Mouse (Mus musculus): ENCODE data around the gene Snrpa. TPM values are rescaled to one million over a fixed set of nuclear protein-coding genes. Genes with fewer than 3 reads are reported as not detected.

Snrpa gene
- polyA plus RNA-seq, 1 experiment from 2014 or later: 245 TPM

DNA sequence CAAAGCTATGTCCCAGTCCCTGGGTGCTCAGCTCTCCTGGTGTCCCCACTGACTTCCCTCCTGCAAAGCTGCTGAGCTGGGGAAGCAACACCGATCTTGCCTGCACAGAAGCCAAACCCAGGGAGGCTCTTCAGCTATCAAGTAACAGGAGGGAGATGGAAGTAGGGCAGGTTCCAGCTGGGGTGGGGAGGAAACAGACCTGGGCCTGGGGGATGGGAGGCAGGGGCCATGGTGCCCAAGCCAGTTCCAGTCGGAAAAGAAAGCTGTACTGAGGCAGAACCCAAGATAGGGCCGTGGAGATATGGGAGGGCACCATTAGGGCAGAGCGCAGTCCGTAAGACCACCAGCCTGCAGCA, 32.6 kb downstream of the Snrpa start:
- ATAC-seq: no peak
- Histone ChIP-seq H3K27ac (peak overlapping the region; percentile 32; the same call in 1 of the 2 replicates), H3K9me3 (no peaks in the 10 kb centered on the region), H3K27me3 (no peaks in the 10 kb centered on the region), H3K4me1 (replicated peaks) (peaks cover 73% of the 10 kb centered on the region), H3K36me3 (peaks cover 43% of the 10 kb centered on the region), H3K9ac (replicated peaks) (peak overlapping the region; percentile 88), H3K4me3 (replicated peaks) (peak overlapping the region; percentile 77), H3K4me2 (replicated peaks) (peak overlapping the region; percentile 86)
- 84% methylated on average over 5 of the region's 5 CpGs for WGBS

DNA sequence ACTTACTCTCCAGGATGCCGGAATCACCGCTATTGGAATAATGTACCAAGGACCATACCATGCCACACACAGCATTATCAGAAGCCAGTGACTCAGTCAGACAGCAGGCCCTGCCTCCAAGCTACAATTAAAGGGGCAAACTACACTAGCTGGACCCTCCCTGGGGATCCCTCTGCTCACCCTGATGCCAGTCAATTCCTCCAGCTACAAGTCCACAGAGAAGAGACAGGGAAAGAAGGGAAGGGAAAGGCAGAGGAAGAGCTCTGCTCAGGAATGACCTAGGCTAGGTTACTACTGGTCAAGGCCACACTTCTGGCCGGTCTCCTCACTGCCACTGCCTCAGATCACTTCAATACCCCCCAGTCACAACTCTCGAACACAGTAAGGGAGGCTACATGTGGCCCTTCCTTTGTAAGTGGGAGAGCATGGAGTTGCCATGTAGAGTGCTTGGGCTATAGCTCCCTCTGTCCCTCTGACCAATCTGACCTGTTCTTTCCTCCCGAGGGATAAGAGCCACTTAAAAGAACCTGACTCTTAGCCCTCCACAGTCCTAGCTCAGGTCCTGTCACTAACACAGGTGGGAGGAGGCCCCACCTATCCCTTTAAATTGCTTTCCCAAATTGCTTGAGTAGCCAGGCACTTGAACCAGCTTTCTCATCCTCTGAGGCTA, 33.2 kb downstream of the Snrpa start:
- Histone ChIP-seq H3K9me3 (no peaks in the 10 kb centered on the region), H3K36me3 (peaks cover 48% of the 10 kb centered on the region), H3K27ac (peak overlapping the region; percentile 32; the same call in 1 of the 2 replicates), H3K9ac (replicated peaks) (peak overlapping the region; percentile 88), H3K4me1 (replicated peaks) (peaks cover 72% of the 10 kb centered on the region), H3K4me2 (replicated peaks) (peak overlapping the region; percentile 86), H3K27me3 (no peaks in the 10 kb centered on the region), H3K4me3 (replicated peaks) (peak overlapping the region; percentile 77)
- ATAC-seq: no peak
- WGBS: 81% methylated on average over 5 of the region's 5 CpGs

DNA sequence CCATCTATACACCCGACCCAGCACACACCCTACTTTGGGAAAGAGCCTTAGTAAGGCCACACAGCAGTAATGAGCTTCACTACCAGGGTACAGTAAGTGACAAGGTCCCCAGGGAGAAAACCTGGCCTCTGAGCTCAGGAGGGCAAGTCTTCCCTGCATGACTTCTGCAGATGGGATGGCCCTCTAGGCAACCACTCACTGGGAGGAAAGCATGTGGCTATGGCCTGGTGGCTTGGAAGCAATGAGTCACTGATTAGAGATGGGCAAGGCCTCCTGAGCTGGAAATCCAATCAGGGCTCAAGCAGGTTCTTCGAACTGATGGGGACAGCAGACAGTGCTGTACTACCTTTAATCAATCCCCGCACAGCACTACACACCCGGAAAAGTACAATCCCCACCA, 34.3 kb downstream of the Snrpa start:
- no peaks in the 10 kb centered on the region for H3K27me3 ChIP-seq
- no peak for ATAC-seq
- peaks cover 56% of the 10 kb centered on the region for H3K36me3 ChIP-seq
- no peaks in the 10 kb centered on the region for H3K9me3 ChIP-seq
- H3K4me2 ChIP-seq (replicated peaks): peak overlapping the region; percentile 86
- H3K4me1 ChIP-seq (replicated peaks): peaks cover 62% of the 10 kb centered on the region
- 0 out of 2 replicates have a peak overlapping the region, but pooled peaks have one; percentile 35 for H3K27ac ChIP-seq
- 90% methylated on average over 4 of the region's 4 CpGs for WGBS
- H3K4me3 ChIP-seq (replicated peaks): no peak overlapping the region
- peak overlapping the region; percentile 44; the same call in 1 of the 2 replicates for H3K9ac ChIP-seq (replicated peaks)

DNA sequence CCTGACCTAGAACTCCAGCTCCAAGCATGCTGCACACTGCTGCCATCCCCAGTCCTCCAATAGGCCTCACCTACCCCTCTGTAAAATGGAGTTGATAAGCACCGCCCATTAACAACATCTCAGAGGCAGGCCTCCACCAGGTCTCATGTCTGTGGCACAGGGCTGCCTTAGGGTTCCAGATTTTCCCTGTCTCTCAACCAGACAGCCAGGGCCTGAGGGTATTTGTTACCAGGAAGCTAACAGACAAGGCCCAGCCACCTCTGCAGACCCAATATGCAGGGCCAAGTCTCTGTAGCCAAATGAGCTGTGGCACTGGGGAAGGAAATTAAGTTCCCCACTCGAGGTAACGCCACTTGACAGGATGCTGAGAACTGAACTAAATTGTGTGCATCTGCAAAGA, 35.1 kb downstream of the Snrpa start:
- peaks cover 62% of the 10 kb centered on the region for H3K4me1 ChIP-seq (replicated peaks)
- ATAC-seq: no peak
- H3K9me3 ChIP-seq: no peaks in the 10 kb centered on the region
- no peaks in the 10 kb centered on the region for H3K27me3 ChIP-seq
- H3K36me3 ChIP-seq: peaks cover 58% of the 10 kb centered on the region
- peak overlapping the region; percentile 28; the same call in 1 of the 2 replicates for H3K9ac ChIP-seq (replicated peaks)
- H3K4me2 ChIP-seq (replicated peaks): no peak overlapping the region
- H3K27ac ChIP-seq: no peak overlapping the region; the same call in 1 of the 2 replicates
- H3K4me3 ChIP-seq (replicated peaks): no peak overlapping the region
- WGBS: 95% methylated on average over 3 of the region's 3 CpGs

DNA sequence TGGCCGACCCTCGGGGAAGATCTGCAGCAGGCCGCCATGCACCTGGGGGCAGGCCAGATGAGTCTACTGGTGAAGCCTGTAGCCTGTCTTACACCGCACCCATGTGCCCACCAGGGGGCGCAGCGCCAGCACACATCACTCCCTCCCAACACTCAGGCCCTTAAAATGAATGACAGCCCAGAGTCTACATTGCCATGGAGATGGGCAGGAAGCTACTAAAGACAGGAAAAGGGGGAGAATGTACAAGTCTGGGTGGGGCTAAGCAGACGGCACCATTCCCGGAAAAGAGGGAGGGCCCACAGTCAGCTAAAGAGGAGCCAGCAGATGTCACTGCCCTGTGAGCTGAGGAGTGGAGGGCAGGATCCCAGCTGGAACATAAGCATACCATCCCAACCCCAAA, 36.2 kb downstream of the Snrpa start:
- Histone ChIP-seq H3K36me3 (peaks cover 56% of the 10 kb centered on the region), H3K9me3 (no peaks in the 10 kb centered on the region), H3K27me3 (no peaks in the 10 kb centered on the region), H3K9ac (replicated peaks) (no peak overlapping the region), H3K4me2 (replicated peaks) (0 out of 2 replicates have a peak overlapping the region, but pooled peaks have one; percentile 15), H3K4me3 (replicated peaks) (no peak overlapping the region), H3K27ac (peak overlapping the region; percentile 37; the same call in 1 of the 2 replicates), H3K4me1 (replicated peaks) (peaks cover 54% of the 10 kb centered on the region)
- WGBS: 21% methylated on average over 8 of the region's 8 CpGs
- peak; percentile 94 for ATAC-seq

DNA sequence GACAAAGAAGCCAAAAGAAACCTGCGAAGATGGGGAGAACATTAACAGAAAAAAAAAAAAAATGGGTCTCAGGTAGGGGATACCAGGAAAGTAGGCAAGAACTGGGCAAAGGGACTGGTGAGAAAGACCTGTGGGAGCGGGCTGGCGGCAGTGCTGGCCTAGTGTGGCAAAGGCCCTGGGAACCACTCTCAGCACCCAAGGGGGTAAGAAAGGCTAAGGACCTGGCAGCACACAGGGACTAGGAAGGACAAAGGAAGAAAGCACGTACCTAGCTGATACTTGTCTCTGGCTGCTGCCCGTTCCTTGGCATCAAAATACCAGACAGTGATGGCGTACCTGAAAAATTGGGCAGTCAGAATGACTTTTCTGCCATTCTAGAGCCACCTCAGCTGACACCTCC, 36.8 kb downstream of the Snrpa start:
- Histone ChIP-seq H3K27me3 (no peaks in the 10 kb centered on the region), H3K36me3 (peaks cover 50% of the 10 kb centered on the region), H3K4me1 (replicated peaks) (peaks cover 48% of the 10 kb centered on the region), H3K4me2 (replicated peaks) (no peak overlapping the region), H3K4me3 (replicated peaks) (no peak overlapping the region), H3K9ac (replicated peaks) (no peak overlapping the region), H3K9me3 (no peaks in the 10 kb centered on the region), H3K27ac (no peak overlapping the region)
- no peak for ATAC-seq
- WGBS: 93% methylated on average over 6 of the region's 6 CpGs

DNA sequence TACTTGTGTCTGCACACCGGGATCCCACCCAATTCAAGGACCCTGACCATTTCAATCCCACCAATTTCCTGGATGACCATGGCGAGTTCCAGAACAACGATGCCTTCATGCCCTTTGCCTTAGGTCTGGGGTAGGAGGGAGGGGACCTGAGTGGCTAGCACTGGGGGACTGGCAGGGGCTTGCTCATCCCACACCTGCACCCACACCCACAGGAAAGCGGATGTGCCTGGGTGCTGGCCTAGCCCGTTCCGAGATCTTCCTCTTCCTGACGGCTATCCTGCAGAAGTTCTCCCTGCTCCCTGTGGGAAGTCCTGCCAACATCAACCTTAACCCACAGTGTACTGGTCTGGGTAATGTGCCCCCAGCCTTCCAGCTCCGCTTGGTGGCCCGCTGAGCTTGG, 37.9 kb downstream of the Snrpa start:
- H3K27me3 ChIP-seq: no peaks in the 10 kb centered on the region
- WGBS: 96% methylated on average over 9 of the region's 9 CpGs
- H3K36me3 ChIP-seq: peaks cover 47% of the 10 kb centered on the region
- H3K9me3 ChIP-seq: no peaks in the 10 kb centered on the region
- ATAC-seq: no peak
- H3K27ac ChIP-seq: no peak overlapping the region; the same call in 1 of the 2 replicates
- H3K9ac ChIP-seq (replicated peaks): no peak overlapping the region
- H3K4me3 ChIP-seq (replicated peaks): no peak overlapping the region
- peaks cover 37% of the 10 kb centered on the region for H3K4me1 ChIP-seq (replicated peaks)
- H3K4me2 ChIP-seq (replicated peaks): no peak overlapping the region

DNA sequence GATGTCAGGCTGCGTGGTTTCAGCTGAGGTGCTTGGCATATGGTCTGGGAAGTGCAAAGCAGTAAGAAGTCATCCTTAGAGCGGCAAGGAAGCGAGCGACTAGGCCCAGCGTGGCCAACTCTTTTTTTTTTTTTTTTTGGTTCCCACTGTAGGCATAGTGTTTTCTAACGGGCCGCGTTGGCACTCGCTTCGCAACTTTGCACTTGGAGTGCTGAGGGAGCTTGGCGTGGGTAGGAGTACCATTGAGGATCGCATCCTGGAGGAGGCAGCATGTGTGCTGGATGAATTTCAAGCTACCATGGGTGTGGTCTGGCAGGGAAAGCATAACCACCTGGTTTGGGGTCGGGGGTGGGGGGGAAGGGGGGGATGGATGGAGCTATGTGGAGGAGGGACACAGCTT, 40.1 kb downstream of the Snrpa start:
- Histone ChIP-seq H3K9ac (replicated peaks) (no peak overlapping the region), H3K4me2 (replicated peaks) (no peak overlapping the region), H3K9me3 (no peaks in the 10 kb centered on the region), H3K4me3 (replicated peaks) (no peak overlapping the region), H3K27ac (no peak overlapping the region), H3K36me3 (peaks cover 32% of the 10 kb centered on the region), H3K27me3 (no peaks in the 10 kb centered on the region), H3K4me1 (replicated peaks) (peaks cover 15% of the 10 kb centered on the region)
- 84% methylated on average over 13 of the region's 13 CpGs for WGBS
- ATAC-seq: no peak

DNA sequence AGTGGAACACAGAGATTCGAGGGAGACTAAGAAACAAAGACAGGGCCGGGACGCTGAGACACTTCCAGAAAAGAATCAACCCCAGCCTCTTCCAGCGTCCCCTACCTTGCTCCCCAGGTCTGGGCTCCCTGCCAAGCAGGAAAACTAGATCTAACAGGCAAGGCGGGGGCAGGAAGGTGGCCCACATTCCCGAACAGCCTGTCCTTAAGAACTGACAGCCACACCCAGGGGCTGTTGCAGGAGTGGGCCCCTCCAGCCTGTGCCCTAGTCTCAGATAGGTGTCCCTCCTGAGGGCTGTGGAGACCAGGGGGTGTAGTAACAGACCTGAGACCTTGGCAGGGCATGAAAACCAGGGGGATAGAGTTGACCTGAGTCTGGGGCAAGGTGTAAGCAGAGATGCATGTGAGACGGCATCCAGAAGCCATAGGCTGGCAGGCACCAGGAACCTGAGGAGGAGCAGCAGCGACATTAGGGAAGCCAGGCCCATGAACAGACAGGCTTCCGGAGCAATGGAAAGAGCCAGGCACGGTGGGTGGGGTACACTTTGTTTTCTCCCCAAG, 42.8 kb downstream of the Snrpa start, which contains the start of gene Cyp2t4:
Cyp2t4 (plus strand) TSS at position 510 of the 560 bp plus-strand sequence.
- no peak for ATAC-seq
- Histone ChIP-seq H3K4me1 (replicated peaks) (no peaks in the 10 kb centered on the region), H3K27ac (no peak within 1 kb of the TSS), H3K4me2 (replicated peaks) (no peak within 1 kb of the TSS), H3K36me3 (peaks cover 15% of the 10 kb centered on the region), H3K9me3 (no peaks in the 10 kb centered on the region), H3K4me3 (replicated peaks) (no peak within 1 kb of the TSS), H3K27me3 (no peaks in the 10 kb centered on the region), H3K9ac (replicated peaks) (no peak within 1 kb of the TSS)
- 78% methylated on average over 10 of the region's 10 CpGs for WGBS

MicroRNA genes within 50 kb of the gene (microRNA counts, 519-probe panel; counts per million panel counts)
- 110 counts per million, percentile 56 among the panel's probes with 10 or more counts for microRNA mmu-miR-1191

Small RNA genes within 50 kb of the gene (microRNA-seq; reads per million reads assigned to microRNA genes)
- gene Mir1191 (7.4 reads per million, percentile 24 among the genes with 10 or more reads in this experiment), gene Mir3101 (not detected)

Other genes starting within 250 kb of the Snrpa start
- gene Cyp2a12, start 167.2 kb downstream of the Snrpa start, polyA plus RNA-seq (2015; fragmentation: Nextera tagmentation; extraction: Ambion mirVana): not detected in 2 replicates
- gene Cyp2f2, start 76.4 kb downstream of the Snrpa start, polyA plus RNA-seq (2015; fragmentation: Nextera tagmentation; extraction: Ambion mirVana): not detected in 2 replicates
- 0.22 TPM in 1 of 2 replicates, not detected in the other for gene Cyp2t4, start 42.6 kb downstream of the Snrpa start, polyA plus RNA-seq (2015; fragmentation: Nextera tagmentation; extraction: Ambion mirVana)
- gene Egln2, start 29.5 kb downstream of the Snrpa start, polyA plus RNA-seq (2015; fragmentation: Nextera tagmentation; extraction: Ambion mirVana): 87.0 and 101 TPM in 2 replicates
- 104 and 110 TPM in 2 replicates for gene Rab4b, start 17.4 kb downstream of the Snrpa start, polyA plus RNA-seq (2015; fragmentation: Nextera tagmentation; extraction: Ambion mirVana)
- gene Gm21983, start 15.2 kb downstream of the Snrpa start, polyA plus RNA-seq (2015; fragmentation: Nextera tagmentation; extraction: Ambion mirVana): 0.36 TPM in 1 of 2 replicates, not detected in the other
- 3.6 and 5.1 TPM in 2 replicates for gene Mia, start 15.1 kb downstream of the Snrpa start, polyA plus RNA-seq (2015; fragmentation: Nextera tagmentation; extraction: Ambion mirVana)
- gene BC024978, start 490 bp downstream of the Snrpa start, polyA plus RNA-seq (2015; fragmentation: Nextera tagmentation; extraction: Ambion mirVana): 4.3 TPM in 2 replicates
- 6.7 and 7.6 TPM in 2 replicates for gene Itpkc, start 32.4 kb upstream of the Snrpa start, polyA plus RNA-seq (2015; fragmentation: Nextera tagmentation; extraction: Ambion mirVana)
- gene Coq8b, start 36.8 kb upstream of the Snrpa start, polyA plus RNA-seq (2015; fragmentation: Nextera tagmentation; extraction: Ambion mirVana): 25.3 and 25.5 TPM in 2 replicates
- gene Numbl, start 62.2 kb upstream of the Snrpa start, polyA plus RNA-seq (2015; fragmentation: Nextera tagmentation; extraction: Ambion mirVana): 39.4 and 51.6 TPM in 2 replicates
- gene Ltbp4, start 141.4 kb upstream of the Snrpa start, polyA plus RNA-seq (2015; fragmentation: Nextera tagmentation; extraction: Ambion mirVana): 8.0 and 9.1 TPM in 2 replicates
- 67.2 and 84.3 TPM in 2 replicates for gene Shkbp1, start 159.7 kb upstream of the Snrpa start, polyA plus RNA-seq (2015; fragmentation: Nextera tagmentation; extraction: Ambion mirVana)
- gene Gm20479, start 161.1 kb upstream of the Snrpa start, polyA plus RNA-seq (2015; fragmentation: Nextera tagmentation; extraction: Ambion mirVana): 0.53 TPM in 1 of 2 replicates, not detected in the other